8 mouse cellular contexts compared by ENCODE assay signal in the genomic region with DNA sequence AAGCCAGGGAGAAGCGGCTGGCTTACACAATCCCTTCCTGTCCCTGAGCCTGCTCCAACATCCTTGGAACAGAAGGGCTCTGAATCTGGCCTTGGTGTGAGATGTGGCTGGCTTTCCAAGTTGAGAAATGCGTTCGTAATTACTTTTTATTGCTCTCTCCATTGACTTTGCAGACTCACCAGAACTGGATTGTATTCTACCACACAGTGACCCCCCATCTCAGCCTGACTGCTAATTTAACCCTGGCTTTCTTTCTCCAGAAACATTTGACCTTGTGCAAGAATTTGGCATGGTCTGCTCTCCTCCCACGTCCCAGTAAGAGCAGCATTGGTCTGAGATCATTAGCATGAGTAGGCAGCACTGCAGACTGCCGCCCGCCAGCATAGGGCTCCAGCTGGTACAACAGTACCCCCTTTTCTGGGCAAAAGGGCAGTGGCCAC.
DNase-seq lines count a peak whose midpoint lies in the region; ATAC-seq lines count a peak whose summit lies in the region.

No protein-coding gene starts in this region.

- DNase-seq in kidney, adult 11 months, result peak; percentile 73
- DNase-seq in cerebellum, adult 11 months, result peak; percentile 71
- DNase-seq in gonadal fat pad, adult 2 months (ENCODE audit: low read depth), result peak; percentile 59
- DNase-seq in layer of hippocampus, adult 18-20 months (ENCODE audit: low spot score in 2 of 2), result peak; percentile 22 to 55
- DNase-seq in lung, postnatal 4 days, result peak; percentile 17 to 63
- DNase-seq in midbrain, embryonic 11.5 days (ENCODE audit: low spot score, missing footprints), result no peak
- DNase-seq in c-Kit-positive CD71-positive TER-119-positive erythroid progenitor cells, embryonic 14.5 days (ENCODE audit: low spot score), result no peak

- 39% methylated on average over 6 of the region's 6 CpGs for WGBS in kidney, embryonic 14.5 days
- 83% methylated on average over 6 of the region's 6 CpGs for WGBS in midbrain, embryonic 11.5 days

- H3K4me3 ChIP-seq in kidney, embryonic 14.5 days (ENCODE audit: low read length), result no peak overlapping the region
- no peak overlapping the region for H3K4me3 ChIP-seq in midbrain, embryonic 11.5 days (ENCODE audit: low read depth, low read length)

- no peaks in the 10 kb centered on the region for H3K4me1 ChIP-seq in kidney, embryonic 14.5 days (ENCODE audit: control insufficient read depth, insufficient read depth, low read length)
- no peaks in the 10 kb centered on the region for H3K4me1 ChIP-seq in midbrain, embryonic 11.5 days (ENCODE audit: control insufficient read depth, insufficient read depth, low read length)

- H3K9me3 ChIP-seq in kidney, embryonic 14.5 days (ENCODE audit: control insufficient read depth, low read length), result no peaks in the 10 kb centered on the region
- no peaks in the 10 kb centered on the region for H3K9me3 ChIP-seq in midbrain, embryonic 11.5 days (ENCODE audit: control insufficient read depth, low read length)

- H3K4me2 ChIP-seq in kidney, embryonic 14.5 days (replicated peaks; ENCODE audit: low read depth, low read length), result no peak overlapping the region
- no peak overlapping the region for H3K4me2 ChIP-seq in midbrain, embryonic 11.5 days

- no peak overlapping the region for H3K9ac ChIP-seq in kidney, embryonic 14.5 days (ENCODE audit: low read depth, low read length)
- no peak overlapping the region for H3K9ac ChIP-seq in midbrain, embryonic 11.5 days (ENCODE audit: low read length)

- no peak for ATAC-seq in kidney, embryonic 14.5 days (ENCODE audit: low FRiP score, low TSS enrichment)
- ATAC-seq in midbrain, embryonic 11.5 days (ENCODE audit: low FRiP score), result no peak

- no peaks in the 10 kb centered on the region for H3K27me3 ChIP-seq in kidney, embryonic 14.5 days (ENCODE audit: control insufficient read depth, insufficient read depth, low read length)
- no peaks in the 10 kb centered on the region for H3K27me3 ChIP-seq in midbrain, embryonic 11.5 days (ENCODE audit: control insufficient read depth, insufficient read depth, low read length)

- no peaks in the 10 kb centered on the region for H3K36me3 ChIP-seq in kidney, embryonic 14.5 days (ENCODE audit: control insufficient read depth, insufficient read depth, low read length)
- no peaks in the 10 kb centered on the region for H3K36me3 ChIP-seq in midbrain, embryonic 11.5 days (ENCODE audit: control insufficient read depth, insufficient read depth, low read length)

- H3K27ac ChIP-seq in kidney, embryonic 14.5 days (ENCODE audit: low read depth, low read length), result no peak overlapping the region
- no peak overlapping the region for H3K27ac ChIP-seq in midbrain, embryonic 11.5 days (ENCODE audit: low read depth, low read length)

Comparison
In these comparisons a context has a peak if more than half of its experiments do, and no peak if none do; other contexts are left out.
1. DNase-seq: peak in kidney, adult 11 months (single experiment), cerebellum, adult 11 months (single experiment), gonadal fat pad, adult 2 months (single experiment), layer of hippocampus, adult 18-20 months (2 of 2) and lung, postnatal 4 days (2 of 2); none in midbrain, embryonic 11.5 days (single experiment) and c-Kit-positive CD71-positive TER-119-positive erythroid progenitor cells, embryonic 14.5 days (single experiment).